Mouse (Mus musculus) heart, postnatal 10 days (tissue): Measurements from ENCODE around the gene Rrp9. TPM values are rescaled to one million over a fixed set of nuclear protein-coding genes. Genes with fewer than 3 reads are reported as not detected.

Source experiments
- DNase-seq, 2 experiments: peaks; one replicate each; pipeline ENCODE4 v3.0.0; 2021
- intact Hi-C: fragments of 180-260 bp; cut with DNase I; formaldehyde crosslinking; loops from one replicate; pipeline ENCODE4 v1.15.1; 2025
- total RNA-seq, 2 experiments: library from RNA; stranded (reverse); gene quantifications; 2 replicates each; pipeline ENCODE4 v1.2.3; 2021

Rrp9 gene
- total RNA-seq, 2 experiments from 2014 or later: 18.8 to 19.1 TPM

DNA sequence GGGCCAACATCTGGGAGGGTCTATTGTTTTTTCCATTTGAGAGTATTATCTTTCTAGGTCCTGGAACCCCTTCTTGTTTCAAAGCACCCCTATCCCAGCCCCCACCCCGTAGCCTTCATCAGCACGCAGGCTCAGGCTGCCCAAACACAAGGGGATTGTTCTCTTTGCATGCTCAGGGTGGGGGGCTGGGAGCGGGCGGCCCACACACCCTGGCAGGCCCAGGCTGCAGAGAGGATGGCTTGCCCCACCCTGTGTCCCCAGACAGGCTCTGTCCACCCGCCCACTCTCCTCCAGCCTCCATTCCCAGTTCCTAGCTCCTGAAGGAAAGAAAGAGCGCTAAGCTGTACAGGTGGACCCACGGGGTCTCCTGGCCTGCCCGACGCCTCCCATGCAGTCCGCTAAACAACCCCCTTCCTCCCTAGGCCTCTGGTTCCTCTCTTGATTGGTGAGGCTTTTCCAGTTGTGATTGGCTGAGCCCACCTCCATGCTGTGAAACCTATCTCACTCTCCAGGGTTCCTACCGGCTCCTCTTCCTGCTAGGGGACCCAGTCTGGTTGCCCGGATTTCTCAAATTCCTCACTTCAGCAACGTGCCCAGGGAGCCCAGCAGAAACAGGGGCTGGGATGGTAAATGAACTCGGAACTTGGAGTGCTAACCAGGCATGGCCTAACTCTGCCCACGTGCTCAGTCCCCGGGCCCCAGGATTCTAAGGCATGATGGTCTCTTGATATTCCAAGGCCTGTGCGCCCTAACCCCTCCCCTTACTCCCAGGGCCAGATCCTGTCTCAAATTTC lies 20.7 kb upstream of the Rrp9 start:
- intact Hi-C loops: no loop called here
- DNase-seq: peak in 1 of 2 experiments; percentile 32

DNA sequence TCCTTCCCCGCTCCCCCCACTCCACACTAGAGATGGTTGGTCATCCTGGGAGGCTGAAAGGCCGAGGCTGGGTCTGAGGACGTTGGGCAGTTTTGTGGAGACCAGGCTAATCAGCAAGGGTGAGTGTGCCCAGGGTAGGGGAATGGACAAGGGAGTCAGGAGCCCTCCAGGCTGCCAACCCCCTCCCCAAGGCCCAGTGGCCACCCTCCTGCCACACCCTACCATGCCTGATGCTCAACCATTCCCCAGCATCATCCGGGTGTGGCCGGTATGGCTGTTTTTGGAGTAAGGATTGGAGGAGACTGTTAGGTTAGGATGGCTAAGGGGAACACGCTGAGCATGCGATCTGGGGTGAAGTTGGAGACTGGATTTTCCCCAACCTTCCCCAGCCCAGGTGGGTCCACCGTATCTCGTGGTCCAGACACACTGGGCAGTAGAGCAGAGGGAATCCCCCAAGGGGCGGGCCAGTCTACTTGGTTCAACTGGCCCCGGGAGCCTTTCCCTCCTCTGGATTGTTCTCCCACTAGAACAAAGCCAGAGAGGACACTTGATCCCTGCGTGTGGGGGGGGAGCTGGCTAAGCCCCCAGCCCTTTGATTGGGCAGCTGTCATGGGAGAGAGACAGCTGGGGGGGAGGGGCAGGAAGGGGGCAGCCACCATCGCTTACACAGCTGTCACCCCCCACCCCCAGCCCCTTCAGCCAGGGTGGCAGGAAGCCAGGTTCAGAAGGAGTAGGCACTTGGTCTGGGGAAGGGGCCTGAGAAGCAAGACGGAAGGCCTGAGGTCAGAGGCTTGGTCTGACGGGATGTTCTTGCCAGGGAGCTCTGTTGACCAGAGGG lies 19.2 kb upstream of the Rrp9 start:
- intact Hi-C loops: no loop called here
- DNase-seq: no peak

DNA sequence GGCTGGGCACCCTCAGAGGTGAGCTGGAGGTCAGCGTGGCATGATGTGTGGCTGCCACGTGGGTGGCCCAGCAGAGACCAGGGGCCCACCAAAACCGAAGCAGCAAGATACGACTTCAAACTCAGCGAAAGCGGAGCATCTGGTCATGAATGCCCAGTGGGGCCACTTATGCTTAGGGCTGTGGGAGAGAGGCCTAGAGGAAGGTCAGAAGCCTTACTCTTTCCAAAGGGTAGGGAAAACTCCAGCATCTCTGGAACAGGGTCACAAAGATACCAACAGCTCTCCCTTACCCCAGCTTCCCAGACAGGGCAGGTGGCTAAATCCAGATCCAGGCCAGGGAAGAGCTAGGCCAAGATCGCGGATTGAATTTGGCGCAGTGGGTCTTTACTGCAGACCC lies 18.6 kb upstream of the Rrp9 start:
- intact Hi-C loops: no loop called here

DNA sequence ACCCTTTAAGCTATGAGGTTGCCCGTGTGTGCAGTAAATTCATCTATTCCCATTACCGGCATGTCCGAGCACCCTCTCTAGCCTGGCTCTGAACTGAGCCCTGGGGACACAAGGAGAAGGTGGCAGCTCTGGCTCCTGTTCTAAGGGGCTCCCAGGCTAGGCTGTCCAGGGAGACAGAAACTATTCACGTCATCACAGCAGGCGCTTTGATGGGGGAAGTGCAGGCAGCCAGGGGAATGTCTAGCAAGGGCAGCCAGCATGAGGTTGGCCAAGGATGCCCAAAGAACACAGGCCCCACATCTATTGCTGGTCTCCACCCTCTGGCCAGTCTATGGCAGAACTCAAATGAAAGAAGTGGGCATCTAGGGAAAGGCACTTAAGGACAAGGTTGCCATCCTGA lies 17.8 kb upstream of the Rrp9 start:
- DNase-seq: peak; percentile 63 to 67
- intact Hi-C loops: no loop called here

More for the DNA sequence above, 18.6 kb upstream of the Rrp9 start:
- no peak for DNase-seq

DNA sequence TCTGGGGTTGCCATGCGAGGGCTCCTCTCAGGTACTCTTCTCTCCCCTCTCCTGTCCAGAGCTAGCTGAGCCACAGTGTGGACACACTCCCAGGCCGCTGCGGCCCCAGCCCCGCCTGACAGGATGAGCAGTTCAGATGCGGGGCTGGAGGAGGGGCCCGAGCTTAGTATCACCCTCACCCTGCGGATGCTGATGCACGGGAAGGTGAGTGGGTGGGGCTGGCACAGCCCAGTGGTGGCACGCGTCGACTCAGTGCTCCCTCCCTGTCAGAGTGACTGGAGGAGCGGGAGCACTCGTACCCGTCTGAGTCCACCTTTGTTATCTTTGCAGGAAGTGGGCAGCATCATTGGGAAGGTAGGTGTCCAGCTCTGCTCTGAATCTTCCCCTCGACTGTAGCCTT lies 15.8 kb upstream of the Rrp9 start:
- intact Hi-C loops: no loop called here
- DNase-seq: no peak

DNA sequence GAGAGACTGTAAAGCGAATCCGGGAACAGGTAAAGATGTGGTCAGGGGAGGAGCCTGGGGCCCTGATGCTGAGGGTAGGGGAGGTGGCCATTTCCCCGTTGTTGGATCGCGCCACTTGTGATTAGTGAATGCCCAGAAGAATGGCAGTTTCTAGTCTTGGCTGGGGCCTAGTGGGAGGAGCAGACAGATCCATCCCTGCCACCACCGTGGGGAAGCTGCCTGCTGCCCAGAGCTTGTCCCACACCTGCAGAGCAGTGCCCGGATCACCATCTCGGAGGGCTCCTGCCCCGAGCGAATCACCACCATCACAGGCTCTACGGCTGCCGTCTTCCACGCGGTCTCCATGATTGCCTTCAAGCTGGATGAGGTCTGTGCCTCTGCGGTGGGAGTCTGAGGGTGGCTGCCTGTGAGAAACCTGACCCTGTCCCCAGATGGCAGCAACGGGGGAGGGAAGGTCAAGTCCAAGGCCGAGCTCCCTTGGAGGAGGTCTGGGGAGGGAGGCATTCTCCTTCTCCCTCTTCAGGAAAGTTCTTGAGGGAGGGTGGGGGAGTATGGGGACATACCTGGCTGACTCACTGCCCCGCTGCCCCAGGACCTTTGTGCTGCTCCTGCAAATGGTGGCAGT lies 15.2 kb upstream of the Rrp9 start:
- intact Hi-C loops: no loop called here
- no peak for DNase-seq

DNA sequence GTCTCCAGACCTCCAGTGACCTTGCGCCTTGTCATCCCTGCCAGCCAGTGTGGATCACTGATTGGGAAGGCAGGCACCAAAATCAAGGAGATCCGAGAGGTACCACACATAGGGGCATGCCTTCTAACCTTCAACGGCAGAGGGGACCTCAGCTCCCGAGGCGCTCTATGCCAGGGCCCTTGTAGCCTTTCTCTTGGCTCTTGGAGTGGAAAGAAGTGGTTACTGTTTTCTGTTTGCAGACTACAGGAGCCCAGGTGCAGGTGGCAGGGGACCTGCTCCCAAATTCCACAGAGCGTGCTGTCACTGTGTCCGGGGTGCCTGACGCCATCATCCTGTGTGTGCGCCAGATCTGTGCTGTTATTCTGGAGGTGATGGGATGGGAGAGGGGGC lies 14.7 kb upstream of the Rrp9 start:
- no peak for DNase-seq
- intact Hi-C loops: no loop called here

DNA sequence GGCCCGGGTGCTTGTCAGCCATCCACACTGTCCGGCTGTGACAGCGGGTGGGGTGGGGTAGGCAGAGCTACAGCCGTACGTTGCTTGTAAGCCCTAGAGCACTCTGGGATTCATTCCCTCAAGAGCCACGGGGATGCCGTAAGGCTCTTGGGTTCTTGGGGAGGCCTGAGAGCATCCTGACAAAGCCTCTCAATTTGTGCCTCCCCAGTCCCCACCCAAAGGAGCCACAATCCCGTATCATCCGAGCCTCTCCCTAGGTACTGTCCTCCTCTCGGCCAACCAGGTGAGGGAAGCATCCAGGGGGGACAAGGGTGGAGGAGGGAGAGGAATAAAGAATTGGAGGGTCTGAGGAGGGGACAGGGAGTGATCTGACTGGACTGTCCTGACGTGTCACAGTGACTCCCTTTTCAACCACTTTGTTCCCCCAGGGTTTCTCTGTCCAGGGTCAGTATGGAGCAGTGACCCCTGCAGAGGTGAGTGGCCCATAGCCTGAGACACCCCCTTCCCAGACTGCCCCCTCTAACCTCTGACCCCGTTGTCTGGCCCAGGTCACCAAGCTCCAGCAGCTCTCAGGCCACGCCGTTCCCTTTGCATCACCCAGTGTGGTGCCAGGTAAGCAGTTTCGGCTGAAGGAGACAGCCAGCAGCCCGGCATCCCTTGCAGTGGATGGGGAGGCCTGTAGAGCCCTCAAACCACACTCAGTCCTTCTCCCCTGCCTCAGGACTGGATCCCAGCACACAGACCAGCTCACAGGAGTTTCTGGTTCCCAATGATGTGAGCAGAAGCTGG lies 13.9 kb upstream of the Rrp9 start:
- no peak for DNase-seq
- intact Hi-C loops: no loop called here

DNA sequence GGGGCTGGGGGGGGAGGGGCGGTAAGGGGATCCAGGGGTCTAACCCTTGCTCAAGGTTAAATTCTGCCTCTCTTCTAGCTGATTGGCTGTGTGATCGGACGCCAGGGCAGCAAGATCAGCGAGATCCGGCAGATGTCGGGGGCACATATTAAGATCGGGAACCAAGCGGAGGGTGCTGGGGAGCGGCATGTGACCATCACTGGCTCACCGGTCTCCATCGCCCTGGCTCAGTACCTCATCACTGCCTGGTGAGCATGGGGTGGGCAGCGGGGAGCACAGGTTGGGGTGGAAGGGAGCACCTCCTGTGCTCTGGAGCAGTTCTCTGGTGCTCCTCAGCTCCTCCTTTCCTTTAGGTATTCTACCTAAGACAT lies 13.3 kb upstream of the Rrp9 start:
- intact Hi-C loops: no loop called here
- no peak for DNase-seq

DNA sequence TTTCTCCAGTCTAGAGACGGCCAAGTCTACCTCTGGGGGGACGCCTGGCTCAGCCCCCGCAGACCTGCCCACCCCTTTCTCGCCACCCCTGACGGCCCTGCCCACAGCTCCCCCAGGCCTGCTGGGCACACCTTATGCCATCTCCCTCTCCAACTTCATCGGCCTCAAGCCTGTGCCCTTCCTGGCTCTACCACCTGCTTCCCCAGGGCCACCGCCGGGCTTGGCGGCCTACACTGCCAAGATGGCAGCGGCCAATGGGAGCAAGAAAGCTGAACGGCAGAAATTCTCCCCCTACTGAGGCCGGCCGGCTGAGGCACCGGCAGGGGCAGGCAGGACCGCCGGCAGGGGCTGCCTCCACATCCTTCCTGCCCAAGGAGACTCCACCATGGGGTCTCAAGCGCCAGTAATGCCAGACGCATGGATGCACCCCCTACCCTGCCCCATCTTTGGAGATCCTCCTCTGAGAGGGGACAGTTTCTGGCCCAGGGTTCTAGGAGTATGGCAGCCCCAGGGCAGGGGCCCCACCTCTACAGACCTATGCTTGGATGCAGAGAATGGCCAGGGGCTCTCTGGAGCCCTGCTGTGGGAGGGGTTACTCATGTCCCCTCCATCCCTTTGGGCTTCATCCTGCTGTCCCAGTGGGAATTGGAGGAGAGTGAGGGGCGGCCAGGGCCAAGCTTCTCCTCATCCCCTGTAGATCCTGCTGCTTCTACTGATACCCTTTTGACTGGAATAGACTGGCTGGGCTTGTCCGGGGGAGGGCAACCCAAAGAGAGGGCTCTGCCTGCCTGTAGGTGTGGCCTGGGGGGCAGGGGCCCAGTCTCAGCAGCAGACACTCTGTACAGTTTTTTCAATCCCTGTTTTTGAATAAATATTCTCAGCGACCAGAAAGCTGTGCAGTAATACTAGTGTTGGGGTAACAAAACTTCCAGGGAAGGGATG lies 12.4 kb upstream of the Rrp9 start:
- no peak for DNase-seq
- intact Hi-C loops: no loop called here

DNA sequence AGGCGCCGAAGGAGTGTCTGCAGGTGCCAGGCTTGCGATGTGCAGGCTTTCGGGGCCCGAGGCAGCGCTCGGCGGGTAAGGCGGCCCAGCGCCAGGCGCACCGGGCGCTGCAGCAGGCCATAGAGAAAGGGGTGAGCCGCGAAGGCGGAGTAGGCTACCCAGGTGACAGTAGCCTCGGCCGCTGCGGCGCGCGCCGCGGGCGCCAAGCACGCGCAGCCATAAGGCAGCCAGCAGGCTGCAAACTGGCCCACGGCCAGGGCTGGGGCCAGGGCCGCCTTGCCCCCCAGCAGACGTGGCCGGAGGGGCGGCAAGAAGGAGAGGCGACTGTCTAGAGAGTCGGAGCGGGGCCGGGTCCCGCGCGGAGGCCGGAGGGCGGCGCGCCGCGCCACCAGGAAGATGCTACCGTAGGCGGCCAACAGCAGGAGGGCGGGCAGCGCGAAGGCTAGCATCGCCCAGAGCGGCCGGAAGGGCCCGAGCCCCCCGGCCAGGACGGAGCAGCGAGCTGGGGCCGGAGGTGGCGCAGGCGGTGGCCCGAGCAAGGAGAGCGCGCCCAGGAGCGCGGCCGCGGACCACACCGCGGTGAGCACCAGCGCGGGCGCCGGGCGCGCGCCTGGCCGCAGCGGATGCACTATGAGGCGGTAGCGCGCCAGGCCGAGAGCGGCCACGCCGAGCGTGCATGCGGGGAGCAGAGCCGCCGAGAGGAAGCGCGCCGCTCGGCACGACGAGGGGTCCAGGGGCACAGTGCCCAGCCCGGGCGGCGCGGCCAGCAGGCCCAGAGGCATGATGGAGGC lies 10.8 kb upstream of the Rrp9 start:
- peak; percentile 66 to 67 for DNase-seq
- intact Hi-C loops: no loop called here

DNA sequence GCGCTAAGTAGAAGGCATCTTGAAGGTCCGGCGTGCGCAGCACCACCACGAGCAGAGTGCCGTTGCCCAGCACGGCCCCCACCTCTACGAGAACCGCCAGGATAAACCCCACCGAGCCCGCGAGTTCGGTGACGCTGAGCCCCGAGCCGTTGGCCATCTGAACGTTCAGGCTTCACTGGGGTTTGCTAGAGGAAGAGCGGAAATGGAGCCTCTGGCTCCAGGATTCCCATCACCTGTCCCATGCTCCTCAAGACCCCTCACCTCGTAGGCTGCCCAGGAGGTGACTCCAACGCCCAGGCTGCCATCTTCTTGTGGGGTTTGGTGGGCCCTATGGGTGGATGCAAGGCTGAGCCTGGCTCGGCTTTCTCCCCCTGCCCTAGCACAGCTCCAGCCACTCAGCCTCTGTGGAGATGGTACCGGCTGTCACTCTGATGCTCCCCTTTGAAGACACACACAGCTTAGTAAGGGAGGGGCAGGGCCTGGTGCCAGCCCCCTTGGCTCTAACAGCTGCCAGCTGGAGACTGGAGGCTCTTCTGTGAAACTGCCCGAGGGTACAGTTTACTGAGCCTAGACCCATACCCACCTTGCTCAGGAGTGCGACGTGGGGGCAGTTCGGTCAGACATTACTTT lies 10.1 kb upstream of the Rrp9 start, which contains the start of gene Gpr62:
Gpr62 (minus strand) TSS at position 368 of the 630 bp plus-strand sequence.
- intact Hi-C loops: no loop called here

DNA sequence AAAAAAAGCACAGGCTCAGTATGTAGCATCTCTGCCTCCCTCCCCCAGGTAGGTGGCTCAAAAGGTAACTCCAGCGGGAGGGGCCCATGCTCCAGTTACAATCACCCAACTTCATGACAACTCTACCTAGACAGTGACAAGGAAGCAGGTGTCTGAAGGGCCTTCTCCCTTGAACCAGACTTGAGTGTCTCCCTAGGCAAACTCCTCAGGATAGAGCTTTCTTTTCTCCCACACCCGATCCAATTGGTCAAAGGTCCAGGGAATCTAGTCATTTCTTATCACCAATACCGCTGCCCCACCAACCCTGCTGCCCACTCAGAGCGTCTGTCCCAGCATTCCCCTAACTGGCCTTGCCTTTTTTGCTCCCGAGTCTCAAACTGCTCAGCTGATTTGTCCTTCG lies 9.0 kb upstream of the Rrp9 start:
- no peak for DNase-seq
- intact Hi-C loops: no loop called here

More for the DNA sequence above, 10.1 kb upstream of the Rrp9 start, which contains the start of gene Gpr62:
- peak in 1 of 2 experiments; percentile 31 for DNase-seq

DNA sequence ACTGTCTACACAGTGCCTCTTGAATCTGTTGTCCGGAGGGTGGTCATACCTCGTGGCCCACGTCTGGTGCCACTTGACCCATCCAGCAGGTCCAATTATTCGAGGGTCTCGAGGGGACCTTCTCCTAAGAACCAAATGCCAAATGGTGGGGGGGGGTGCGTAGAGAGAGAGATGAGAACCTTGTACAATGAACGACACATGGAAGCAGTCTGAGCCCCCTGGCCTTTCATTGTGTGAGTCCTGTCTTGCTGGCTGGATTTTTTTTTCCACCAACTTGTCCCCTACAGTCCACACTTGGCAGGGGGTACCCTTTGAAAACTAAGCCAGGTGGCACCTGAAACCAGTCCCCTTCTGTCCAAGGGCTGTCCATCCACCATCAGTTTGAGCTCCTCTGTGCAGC lies 8.0 kb upstream of the Rrp9 start:
- intact Hi-C loops: no loop called here
- DNase-seq: no peak

DNA sequence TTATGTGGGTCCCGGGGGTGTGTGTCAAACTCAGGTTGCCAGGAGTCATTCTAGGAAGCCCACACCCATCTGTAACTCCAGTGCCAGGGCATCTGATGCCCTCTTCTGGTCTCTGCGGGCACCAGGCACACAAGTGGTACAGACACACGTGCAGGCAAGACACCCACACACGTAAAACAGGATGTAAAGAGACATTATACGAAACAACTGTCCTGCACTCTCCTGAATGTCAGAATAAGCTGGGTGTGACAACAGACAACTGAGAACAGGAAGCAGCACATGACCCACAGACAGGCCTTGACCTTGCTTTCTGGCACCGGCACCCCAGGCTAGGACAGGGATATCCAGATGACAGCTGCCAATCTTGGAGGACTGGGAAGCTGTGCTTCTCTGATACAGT lies 6.4 kb upstream of the Rrp9 start:
- DNase-seq: no peak
- intact Hi-C loops: no loop called here

DNA sequence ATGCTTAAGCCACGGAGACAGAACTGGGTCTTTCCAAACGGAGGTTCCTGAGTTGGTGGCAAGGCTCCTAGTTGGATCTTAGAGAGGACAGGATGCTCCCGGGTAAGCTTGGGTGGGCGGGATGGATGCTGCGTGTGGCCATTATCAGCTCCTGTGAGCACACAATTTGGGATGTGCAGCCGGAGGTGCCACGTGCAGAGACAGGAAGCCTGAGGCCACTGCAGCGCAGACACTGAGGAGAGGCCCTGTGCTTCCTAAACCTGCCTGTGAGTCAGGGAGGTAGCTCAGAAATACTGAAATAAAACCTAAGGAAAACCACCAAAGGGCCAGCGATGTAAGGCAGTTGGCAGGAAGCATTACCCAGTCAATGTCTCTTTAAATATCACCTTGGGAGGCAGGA lies 6.0 kb upstream of the Rrp9 start:
- intact Hi-C loops: no loop called here
- no peak for DNase-seq

DNA sequence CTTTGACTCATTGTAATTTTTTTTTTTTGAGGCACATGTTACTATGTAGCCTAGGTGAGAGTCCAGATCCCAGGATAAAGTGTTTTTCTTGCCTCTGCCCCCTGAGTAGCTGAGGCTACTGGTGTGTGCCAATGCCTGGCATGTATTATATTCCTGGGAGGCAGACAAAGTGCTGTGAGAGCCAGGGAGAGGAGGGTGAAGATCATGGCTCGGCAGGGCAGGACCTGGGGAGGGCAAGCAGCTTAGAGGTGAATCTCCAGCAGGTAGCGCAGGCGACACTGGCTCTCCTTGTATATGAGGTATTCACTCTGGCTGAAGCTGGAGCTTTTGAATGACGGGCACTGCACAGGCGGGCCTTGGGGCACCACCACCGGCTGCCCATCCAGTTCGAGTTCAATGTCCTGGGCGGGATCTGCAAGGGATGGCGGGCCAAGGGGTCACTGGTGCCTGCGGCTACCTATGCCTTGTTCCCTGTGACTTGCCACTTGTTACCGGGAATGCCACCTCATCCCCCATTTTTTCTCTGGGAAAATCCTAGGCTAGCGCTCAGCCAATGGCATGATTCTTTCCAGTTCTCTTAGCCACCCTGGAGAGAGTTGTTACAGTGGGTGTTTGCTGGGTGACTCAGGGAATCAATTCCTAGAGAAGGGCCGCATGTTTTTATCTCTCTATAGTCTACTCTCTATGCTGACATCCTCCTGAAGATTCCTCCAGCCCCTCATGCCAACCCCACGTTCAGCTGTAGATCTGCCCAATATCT lies 4.6 kb upstream of the Rrp9 start:
- DNase-seq: no peak
- intact Hi-C loops: no loop called here

DNA sequence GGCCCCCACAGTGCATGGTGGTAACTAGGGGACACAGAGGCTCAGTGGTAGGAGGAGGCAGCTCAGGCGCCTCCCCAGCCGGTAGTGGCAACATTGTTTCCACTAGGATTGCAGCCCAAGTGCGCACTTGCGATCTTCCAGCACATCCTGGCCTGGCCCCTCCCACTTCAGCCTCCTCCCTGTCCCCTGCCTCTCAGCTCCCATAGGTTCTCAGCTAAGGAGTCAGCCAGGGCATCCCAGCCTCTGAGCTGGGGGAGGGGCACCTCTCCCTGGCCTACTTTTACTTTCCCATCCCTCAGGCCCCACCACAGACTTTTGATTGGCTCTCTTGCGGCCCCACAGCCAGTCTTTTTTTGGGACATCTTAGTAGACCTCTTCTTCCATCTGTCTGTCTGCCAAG lies 3.9 kb upstream of the Rrp9 start:
- peak; percentile 76 to 77 for DNase-seq
- intact Hi-C loops: loop anchor here (2.0 kb wide), 1 partner anchor 183 kb away; no protein-coding TSS in a partner anchor
